Mouse (Mus musculus) layer of hippocampus, postnatal 36 days (tissue): ENCODE data around the gene Nxpe3. TPM values are rescaled to one million over a fixed set of nuclear protein-coding genes. Genes with fewer than 3 reads are reported as not detected.
"Not testable (repeated sequence)": the region's sequence is repeated elsewhere in the genome, so short reads cannot be mapped to it uniquely, and the experiment has no call there.

ENCODE experiments used
- DNase-seq, 2 experiments: peaks; one replicate each; pipeline ENCODE4 v3.0.0; 2022
- total RNA-seq, 2 experiments: library from RNA; stranded (reverse); gene quantifications; 2 replicates each; pipeline ENCODE4 v1.2.3; 2021

The Nxpe3 gene
- total RNA-seq, 2 experiments from 2014 or later = 11.7 to 12.0 TPM

- no peak for DNase-seq
Observed at GRCm38 (mm10) chr16:55890346-55891136, 4.5 kb downstream of the Nxpe3 start.

- no peak for DNase-seq
Observed at GRCm38 (mm10) chr16:55889451-55889850, 5.6 kb downstream of the Nxpe3 start.

GRCm38 (mm10) chr16:55888584-55888960, 6.5 kb downstream of the Nxpe3 start:
- DNase-seq = no peak

GRCm38 (mm10) chr16:55887814-55888583, 7.1 kb downstream of the Nxpe3 start:
- no peak for DNase-seq

GRCm38 (mm10) chr16:55884246-55884645, 10.8 kb downstream of the Nxpe3 start:
- DNase-seq = no peak

GRCm38 (mm10) chr16:55876025-55876424, 19.1 kb downstream of the Nxpe3 start:
- no peak for DNase-seq

GRCm38 (mm10) chr16:55863832-55864231, 31.3 kb downstream of the Nxpe3 start:
- DNase-seq = no peak

GRCm38 (mm10) chr16:55863149-55863815, 31.8 kb downstream of the Nxpe3 start:
- peak; percentile 56 to 61 for DNase-seq

- DNase-seq = no peak
Observed at GRCm38 (mm10) chr16:55861104-55861503, 34.0 kb downstream of the Nxpe3 start.

GRCm38 (mm10) chr16:55859421-55859820, 35.7 kb downstream of the Nxpe3 start:
- DNase-seq = not testable (repeated sequence)

GRCm38 (mm10) chr16:55858465-55858864, 36.6 kb downstream of the Nxpe3 start:
- peak; percentile 49 to 59 for DNase-seq

- peak; percentile 54 to 56 for DNase-seq
Observed at GRCm38 (mm10) chr16:55852943-55853727, 42.0 kb downstream of the Nxpe3 start.

- DNase-seq = no peak
Observed at GRCm38 (mm10) chr16:55852515-55852914, 42.6 kb downstream of the Nxpe3 start.

GRCm38 (mm10) chr16:55850485-55850884, 44.6 kb downstream of the Nxpe3 start:
- no peak for DNase-seq

GRCm38 (mm10) chr16:55847679-55848078, 47.4 kb downstream of the Nxpe3 start:
- DNase-seq = no peak

GRCm38 (mm10) chr16:55844847-55845246, 50.2 kb downstream of the Nxpe3 start:
- no peak for DNase-seq

GRCm38 (mm10) chr16:55843919-55844318, 51.2 kb downstream of the Nxpe3 start:
- no peak for DNase-seq

GRCm38 (mm10) chr16:55843134-55843533, 52.0 kb downstream of the Nxpe3 start:
- no peak for DNase-seq

GRCm38 (mm10) chr16:55841506-55841905, 53.6 kb downstream of the Nxpe3 start:
- no peak for DNase-seq

- DNase-seq = peak; percentile 81 to 83
Observed at GRCm38 (mm10) chr16:55838510-55839474, 56.3 kb downstream of the Nxpe3 start, which contains the start of gene Nfkbiz. Gene Nfkbiz, minus strand, starts transcription at chr16:55838899.

- DNase-seq = no peak
Observed at GRCm38 (mm10) chr16:55838129-55838509, 57.0 kb downstream of the Nxpe3 start.
